ENCODE assay signal across 17 mouse cellular contexts in genomic region chr9:101228892-101229291, GRCm38 (mm10).
"Had no signal": no experiment of that assay in that cellular context is flagged by ENCODE, and none has a peak within 500 bp of the region (broad histone marks: within the 10 kb centered on the region; RNA-seq: fewer than 3 reads in every experiment).

No protein-coding gene starts in this region.

- H3K9ac ChIP-seq: limb, embryonic 12.5 days; limb, embryonic 15.5 days; liver, embryonic 14.5 days; lung, embryonic 15.5 days had no signal

- H3K36me3 ChIP-seq: lung, embryonic 15.5 days had no signal

- DNase-seq: kidney, adult 9 months; kidney, postnatal 14 days; kidney, postnatal 4 days; left cerebral cortex, postnatal 4 days; lung, adult 18-20 months; lung, postnatal 10 days; lung, postnatal 36 days; midbrain, embryonic 14.5 days; thymus, adult 2 months; thymus, postnatal 14 days; thymus, postnatal 4 days had no signal

- H3K4me1 ChIP-seq: limb, embryonic 12.5 days; limb, embryonic 15.5 days; lung, embryonic 15.5 days had no signal

- H3K4me3 ChIP-seq: limb, embryonic 12.5 days; limb, embryonic 15.5 days; lung, embryonic 15.5 days had no signal

- H3K27me3 ChIP-seq: limb, embryonic 12.5 days; limb, embryonic 15.5 days; lung, embryonic 15.5 days had no signal

- H3K9me3 ChIP-seq: limb, embryonic 12.5 days; limb, embryonic 15.5 days; lung, embryonic 15.5 days had no signal

- H3K4me2 ChIP-seq: limb, embryonic 12.5 days; limb, embryonic 15.5 days; liver, embryonic 11.5 days; lung, embryonic 15.5 days; midbrain, embryonic 11.5 days had no signal

- H3K27ac ChIP-seq: limb, embryonic 12.5 days; limb, embryonic 15.5 days; liver, embryonic 14.5 days; lung, embryonic 15.5 days had no signal
